Mouse (Mus musculus) olfactory bulb, adult 2 months (tissue): ENCODE results near the gene Ptk7. TPM values are rescaled to one million over a fixed set of nuclear protein-coding genes. Genes with fewer than 3 reads are reported as not detected.

Experiments used
- H3K27ac ChIP-seq: fragments of 200-500 bp; 2 replicates; pipeline ENCODE4 v1.5.1; 2012; ENCODE audit warnings: low read depth, low read length; ENCODE audit not compliant: insufficient read depth
- H3K4me1 ChIP-seq: fragments of 200-500 bp; 2 replicates; pipeline ENCODE4 v1.6.1; 2012; ENCODE audit warnings: low read length; ENCODE audit not compliant: control insufficient read depth, insufficient read depth
- H3K4me3 ChIP-seq: fragments of 200-500 bp; 2 replicates; pipeline ENCODE4 v1.5.1; 2012; ENCODE audit warnings: mild to moderate bottlenecking, low read depth, low read length, moderate library complexity; ENCODE audit not compliant: insufficient read depth
- CTCF ChIP-seq: fragments of 200-500 bp; IDR thresholded peaks from 2 replicates; pipeline ENCODE4 v1.5.1; 2012; ENCODE audit warnings: low read depth, mild to moderate bottlenecking, low read length, moderate library complexity; ENCODE audit not compliant: insufficient read depth
- POLR2A ChIP-seq: fragments of 200-500 bp; IDR thresholded peaks from 2 replicates; pipeline ENCODE4 v1.6.1; 2012; ENCODE audit warnings: mild to moderate bottlenecking, low read depth, low read length, moderate library complexity; ENCODE audit not compliant: insufficient read depth
- WGBS: fragments of 180-500 bp; shearing (Covaris S2); methylation state at CpG from one replicate; pipeline ENCODE4 v1.1.7; 2018; 5-methylcytosine and 5-hydroxymethylcytosine counted together
- polyA plus RNA-seq: library from polyadenylated mRNA; stranded (reverse); fragments of >200 nt; gene quantifications from 2 replicates; pipeline ENCODE4 v1.2.4, GENCODE M21; 2012; ENCODE audit warnings: low replicate concordance; ENCODE audit not compliant: missing spikeins, insufficient read depth, insufficient read length

Ptk7 gene
- polyA plus RNA-seq, 1 experiment: not detected

DNA sequence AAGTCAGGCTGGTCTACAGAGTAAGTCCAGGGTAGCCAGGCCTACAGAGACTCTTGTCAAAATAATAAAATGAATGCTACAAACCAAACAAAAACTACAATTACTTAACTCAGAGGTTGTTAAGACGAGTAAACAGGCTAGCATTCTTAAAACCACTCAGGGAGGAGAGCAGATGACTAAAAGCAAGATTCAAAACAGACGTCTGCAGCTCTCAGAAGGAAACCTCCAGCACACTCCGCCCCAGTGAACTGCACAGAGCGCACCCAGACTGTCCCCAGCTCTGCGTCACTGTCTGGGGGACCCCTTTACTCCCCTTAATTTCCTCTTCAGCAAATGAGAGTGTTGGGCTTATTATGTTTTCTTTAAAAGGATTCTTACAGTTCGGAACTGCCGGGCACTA, 77.2 kb downstream of the Ptk7 start:
- no peak overlapping the region for H3K4me3 ChIP-seq
- no peak overlapping the region for H3K27ac ChIP-seq
- H3K4me1 ChIP-seq: peaks cover 29% of the 10 kb centered on the region
- TF ChIP-seq POLR2A (no peak), CTCF (no peak)
- 68% methylated on average over 7 of the region's 7 CpGs for WGBS

DNA sequence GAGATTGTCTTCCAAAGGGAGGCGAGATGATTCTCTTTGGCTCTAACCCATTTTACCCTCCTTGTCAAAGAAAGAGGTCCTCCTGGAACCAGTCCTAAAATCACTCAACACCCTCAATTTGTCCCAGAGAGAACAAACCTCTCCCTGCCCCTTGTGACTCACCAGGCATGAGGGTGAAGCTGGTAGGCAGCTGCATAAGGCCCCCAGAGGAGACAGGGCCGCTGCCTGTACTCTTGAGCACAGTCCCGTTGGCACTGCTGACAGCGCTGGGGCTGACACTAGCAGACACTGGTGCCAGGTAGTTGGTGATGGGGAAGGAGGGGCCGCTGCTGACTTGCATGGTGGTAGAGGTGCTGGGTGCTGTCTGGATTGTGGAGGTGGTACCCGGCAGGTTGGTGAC, 77.9 kb downstream of the Ptk7 start:
- Histone ChIP-seq H3K27ac (no peak overlapping the region), H3K4me3 (no peak overlapping the region), H3K4me1 (peaks cover 30% of the 10 kb centered on the region)
- TF ChIP-seq CTCF: no peak
- TF ChIP-seq POLR2A: no peak
- WGBS: 68% methylated on average over 6 of the region's 6 CpGs

DNA sequence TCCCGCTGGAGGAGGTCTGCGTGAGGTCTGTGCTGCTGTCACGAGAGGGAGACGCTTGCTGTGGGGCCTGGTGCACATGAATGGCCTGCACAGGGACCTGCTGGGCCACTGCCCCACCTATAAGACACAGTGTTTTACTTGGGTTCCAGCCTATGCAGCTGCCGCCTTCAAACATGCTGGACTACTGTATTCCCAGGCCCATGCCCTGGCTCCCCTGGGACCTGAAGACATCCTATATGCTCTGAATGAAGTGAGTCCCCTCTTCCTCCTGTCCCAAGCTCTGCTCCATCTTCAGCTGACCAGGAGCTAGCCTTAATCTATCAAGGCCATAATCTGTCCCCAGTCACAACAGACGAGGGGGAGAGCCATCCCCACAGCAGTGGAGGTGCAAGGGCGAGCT, 78.4 kb downstream of the Ptk7 start:
- no peak overlapping the region for H3K27ac ChIP-seq
- no peak for TF ChIP-seq CTCF
- no peak for TF ChIP-seq POLR2A
- H3K4me3 ChIP-seq: no peak overlapping the region
- 91% methylated on average over 7 of the region's 7 CpGs for WGBS
- peaks cover 30% of the 10 kb centered on the region for H3K4me1 ChIP-seq

DNA sequence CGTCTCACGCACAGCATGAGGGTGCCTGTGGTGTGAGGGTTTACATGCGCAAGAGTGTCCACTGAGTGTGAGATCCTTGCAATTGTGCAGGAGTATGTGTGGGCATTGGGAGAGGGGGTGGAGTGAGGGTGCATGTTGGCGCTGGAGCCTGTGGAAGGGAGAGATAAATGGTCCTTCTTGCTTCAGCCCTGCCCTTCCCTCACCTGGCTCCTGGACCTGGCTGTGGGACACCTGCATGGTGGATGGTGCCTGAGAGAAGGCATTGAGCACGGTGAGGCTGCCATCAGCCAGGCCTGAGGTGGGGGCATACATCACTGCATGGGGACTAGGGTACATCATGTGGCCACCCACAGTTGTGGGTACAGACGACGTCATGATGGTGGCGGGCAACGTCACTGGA, 79.7 kb downstream of the Ptk7 start:
- peaks cover 28% of the 10 kb centered on the region for H3K4me1 ChIP-seq
- H3K4me3 ChIP-seq: no peak overlapping the region
- H3K27ac ChIP-seq: no peak overlapping the region
- TF ChIP-seq POLR2A (no peak), CTCF (no peak)
- 87% methylated on average over 9 of the region's 9 CpGs for whole genome bisulfite sequencing

DNA sequence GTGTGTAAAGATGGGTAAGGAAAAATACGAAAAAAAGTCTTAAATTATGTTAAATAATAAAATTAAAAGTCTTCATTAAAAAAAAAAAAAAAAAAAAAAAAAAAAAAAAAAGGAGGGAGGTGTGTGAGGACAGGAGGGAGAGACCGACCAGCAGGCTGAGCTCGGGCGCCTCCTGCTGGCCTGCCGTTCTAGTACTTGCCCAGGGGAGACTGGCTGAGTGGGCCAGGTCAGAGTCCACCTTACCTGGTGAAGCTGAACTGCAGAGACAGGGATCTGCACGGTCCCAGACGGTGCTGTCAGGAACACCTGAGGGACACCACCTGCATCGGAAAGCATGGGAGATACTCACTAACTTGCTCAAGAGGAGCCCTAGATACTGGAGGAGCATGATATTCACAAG, 80.1 kb downstream of the Ptk7 start:
- Histone ChIP-seq H3K27ac (no peak overlapping the region), H3K4me3 (no peak overlapping the region), H3K4me1 (peaks cover 28% of the 10 kb centered on the region)
- WGBS: 34% methylated on average over 8 of the region's 8 CpGs
- no peak for TF ChIP-seq POLR2A
- peak; percentile 42; the same call in 1 of the 2 replicates for TF ChIP-seq CTCF

DNA sequence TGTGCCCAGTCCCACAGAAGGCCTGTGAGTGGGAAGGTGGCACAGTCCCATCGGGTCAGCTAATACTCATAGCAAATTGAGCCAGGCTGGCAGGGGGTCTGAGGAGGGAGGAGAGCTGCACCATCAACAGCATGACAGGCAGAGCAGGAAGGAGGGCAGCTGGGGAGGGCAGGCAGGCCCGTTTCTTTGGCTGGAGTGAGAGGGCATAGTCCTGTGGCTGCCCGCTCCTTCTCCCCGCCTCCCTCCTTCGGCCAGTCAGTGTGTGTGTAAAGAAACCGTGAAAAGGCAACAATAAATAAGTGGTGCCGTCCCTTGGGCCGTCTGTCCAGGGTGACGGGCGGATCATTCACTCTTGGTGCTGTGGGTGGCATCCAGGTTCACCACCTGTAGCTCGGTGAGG, 80.6 kb downstream of the Ptk7 start:
- TF ChIP-seq CTCF: no peak
- TF ChIP-seq POLR2A: no peak
- Histone ChIP-seq H3K4me1 (peaks cover 28% of the 10 kb centered on the region), H3K27ac (no peak overlapping the region), H3K4me3 (no peak overlapping the region)
- WGBS: 58% methylated on average over 11 of the region's 11 CpGs

DNA sequence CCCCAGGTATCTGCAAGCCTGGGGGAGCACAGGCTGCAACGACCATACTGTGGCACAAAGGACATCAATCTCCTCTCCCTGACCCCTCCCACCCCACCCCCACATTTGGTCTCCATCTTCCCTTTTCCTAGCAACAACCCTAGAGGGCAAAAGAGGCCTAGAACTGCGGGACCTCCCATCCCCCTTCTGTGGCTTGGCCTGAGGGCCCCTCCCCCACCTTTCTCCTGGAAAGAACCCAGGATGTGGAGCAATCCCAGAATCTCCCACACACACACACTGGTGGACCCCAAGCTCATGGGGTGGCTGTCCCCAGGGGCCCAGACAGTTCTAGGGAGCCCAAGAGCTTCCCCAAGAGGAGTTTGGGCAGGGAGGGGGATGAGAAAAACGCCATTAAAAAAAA, 81.4 kb downstream of the Ptk7 start:
- H3K4me1 ChIP-seq: peaks cover 26% of the 10 kb centered on the region
- no peak overlapping the region for H3K4me3 ChIP-seq
- H3K27ac ChIP-seq: no peak overlapping the region
- WGBS: 33% methylated on average over 3 of the region's 3 CpGs
- no peak for TF ChIP-seq CTCF
- TF ChIP-seq POLR2A: no peak

DNA sequence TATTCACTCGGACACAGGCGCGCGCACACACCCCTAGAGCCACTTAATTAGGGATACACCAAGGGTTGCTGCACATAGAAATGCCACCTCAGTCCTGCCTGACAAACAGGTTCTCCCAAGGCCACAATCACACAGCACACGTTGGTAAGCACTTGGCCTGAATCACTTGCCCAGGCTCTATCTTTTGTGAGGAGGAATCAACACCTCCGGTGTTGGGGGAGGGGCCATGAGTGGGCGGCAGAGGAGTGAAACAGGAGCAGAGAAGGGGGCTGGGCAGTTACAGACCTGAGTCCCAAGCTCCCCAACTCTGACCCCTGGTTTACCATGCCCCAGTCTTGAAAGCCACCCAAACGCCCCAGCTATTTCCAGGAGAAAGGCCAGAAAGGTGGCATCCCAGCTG, 82.3 kb downstream of the Ptk7 start:
- TF ChIP-seq CTCF: no peak
- TF ChIP-seq POLR2A: no peak

DNA sequence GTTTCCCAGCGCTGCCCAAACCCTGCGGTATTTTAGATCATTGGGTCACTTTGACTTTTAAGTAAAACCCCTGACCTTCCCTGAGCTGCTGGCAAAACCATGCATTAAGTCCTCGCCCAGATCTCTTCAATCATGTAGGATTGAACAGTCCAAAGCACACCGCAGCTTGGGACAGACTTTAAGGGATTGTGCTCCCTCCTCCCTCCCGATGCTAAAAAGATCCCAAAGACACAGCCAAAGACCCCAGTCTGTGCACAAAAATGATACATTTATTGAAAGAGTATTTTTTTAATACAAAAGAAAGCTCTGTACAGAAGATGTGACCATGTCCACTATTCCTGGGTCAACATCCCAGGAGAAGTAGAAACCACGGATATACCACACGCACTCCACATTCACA, 82.7 kb downstream of the Ptk7 start:
- TF ChIP-seq CTCF: no peak
- no peak for TF ChIP-seq POLR2A
- Histone ChIP-seq H3K4me3 (peak overlapping the region; percentile 64), H3K27ac (peak overlapping the region; percentile 24; the same call in 1 of the 2 replicates), H3K4me1 (peaks cover 20% of the 10 kb centered on the region)
- 21% methylated on average over 7 of the region's 7 CpGs for WGBS

More for the DNA sequence above, 82.3 kb downstream of the Ptk7 start:
- H3K4me1 ChIP-seq: peaks cover 20% of the 10 kb centered on the region
- H3K4me3 ChIP-seq: no peak overlapping the region
- H3K27ac ChIP-seq: no peak overlapping the region
- WGBS: 18% methylated on average over 8 of the region's 8 CpGs
